Comparison of ENCODE assay signal across 14 mouse cellular contexts in genomic region chr15:28399258-28399657, GRCm38 (mm10).
"Had no signal": no experiment of that assay in that cellular context is flagged by ENCODE, and none has a peak within 500 bp of the region (broad histone marks: within the 10 kb centered on the region; RNA-seq: fewer than 3 reads in every experiment).

No protein-coding gene starts in this region.

- H3K9ac ChIP-seq: limb, embryonic 15.5 days; liver, embryonic 12.5 days; lung, embryonic 14.5 days; neural tube, embryonic 13.5 days had no signal

- H3K36me3 ChIP-seq: limb, embryonic 15.5 days; liver, embryonic 12.5 days; neural tube, embryonic 13.5 days had no signal

- H3K27ac ChIP-seq: layer of hippocampus, adult 2 months; left cerebral cortex, adult 2 months; limb, embryonic 15.5 days; liver, embryonic 12.5 days; neural tube, embryonic 13.5 days had no signal

- H3K9me3 ChIP-seq: limb, embryonic 15.5 days; liver, embryonic 12.5 days; neural tube, embryonic 13.5 days had no signal

- ATAC-seq: intestine, embryonic 16.5 days; liver, embryonic 12.5 days had no signal

- H3K27me3 ChIP-seq: limb, embryonic 15.5 days; liver, embryonic 12.5 days; neural tube, embryonic 13.5 days had no signal

- H3K4me1 ChIP-seq: limb, embryonic 15.5 days; liver, embryonic 12.5 days had no signal

- H3K4me2 ChIP-seq: limb, embryonic 15.5 days; liver, embryonic 12.5 days; lung, embryonic 14.5 days; midbrain, embryonic 11.5 days; neural tube, embryonic 13.5 days had no signal

- H3K4me3 ChIP-seq: layer of hippocampus, adult 2 months; left cerebral cortex, adult 2 months; limb, embryonic 15.5 days; liver, embryonic 12.5 days; neural tube, embryonic 13.5 days had no signal

- DNase-seq: kidney, adult 2 months; kidney, postnatal 25 days; lung, embryonic 14.5 days; lung, postnatal 10 days; lung, postnatal 4 days; retina, postnatal 1 day; right cerebral cortex, postnatal 25 days had no signal
